Mouse (Mus musculus): ENCODE data around the gene Fbxo7.
"Not testable (repeated sequence)": the region's sequence is repeated elsewhere in the genome, so short reads cannot be mapped to it uniquely, and the experiment has no call there.

Gene Fbxo7

GRCm38 (mm10) chr10:86021749-86022473, at the start of gene Fbxo7:
Gene Fbxo7, plus strand, starts transcription at chr10:86021972.
- DNase-seq (ENCODE audit: low spot score in 2 of 2) = peak; percentile 80 to 84

- no peak for DNase-seq (ENCODE audit: low spot score in 2 of 2)
These were observed 48.9 kb upstream of the Fbxo7 start for GRCm38 (mm10) chr10:85972915-85973314.

- DNase-seq (ENCODE audit: low spot score in 2 of 2) = no peak
These were observed 32.2 kb upstream of the Fbxo7 start for GRCm38 (mm10) chr10:85989412-85990115.

DNA sequence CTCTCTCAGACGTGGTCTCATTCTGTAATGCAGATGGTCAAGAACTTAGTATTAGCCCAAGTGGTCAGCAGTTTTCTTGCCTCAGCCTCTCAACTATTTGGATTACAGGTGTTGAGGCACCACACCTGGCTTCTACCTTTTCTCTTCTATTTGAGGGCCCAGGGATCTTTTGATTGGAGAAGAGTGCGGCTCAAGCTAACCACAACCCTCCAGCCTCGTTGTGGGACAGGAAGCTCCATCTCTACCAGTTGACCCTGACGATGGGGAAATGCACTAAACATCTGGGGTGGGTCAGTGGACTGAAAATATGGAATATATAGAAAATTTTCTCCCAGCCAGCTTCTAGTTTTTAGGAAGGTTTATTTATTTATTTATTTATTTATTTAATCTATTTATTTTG, 29.4 kb upstream of the Fbxo7 start:
- no peak for DNase-seq (ENCODE audit: low spot score in 2 of 2)

GRCm38 (mm10) chr10:85993836-85994235, 27.9 kb upstream of the Fbxo7 start:
- no peak for DNase-seq (ENCODE audit: low spot score in 2 of 2)

DNA sequence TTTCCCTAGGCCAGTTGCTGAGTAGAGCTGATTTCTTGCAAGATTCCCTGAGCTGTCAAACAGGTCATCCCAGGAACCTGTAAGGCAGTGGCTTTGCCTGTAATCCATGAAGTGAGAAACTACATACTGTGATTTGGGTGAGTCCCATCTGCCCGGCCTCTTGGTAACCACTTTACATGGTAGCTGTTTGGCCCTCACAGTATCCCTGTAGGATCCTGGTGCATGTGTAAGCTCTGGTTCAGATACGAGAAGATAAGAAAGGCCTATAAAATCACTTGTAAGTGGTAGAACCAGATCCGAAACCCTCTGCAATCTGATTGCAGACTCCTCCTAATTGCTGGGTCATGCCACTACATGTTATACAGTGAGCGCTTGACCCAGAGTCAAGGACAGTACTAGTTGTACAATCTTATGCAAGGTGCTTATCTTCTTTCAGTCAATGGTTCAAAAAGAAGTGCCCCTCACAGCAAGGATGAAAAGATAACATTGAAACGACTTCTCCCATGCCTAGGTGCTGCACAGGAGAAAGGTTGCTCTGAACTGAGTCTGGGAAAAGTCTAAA, 27.1 kb upstream of the Fbxo7 start:
- DNase-seq (ENCODE audit: low spot score in 2 of 2) = no peak

- no peak for DNase-seq (ENCODE audit: low spot score in 2 of 2)
These were observed 21.3 kb upstream of the Fbxo7 start for GRCm38 (mm10) chr10:86000447-86000846.

GRCm38 (mm10) chr10:86006455-86006854, 15.3 kb upstream of the Fbxo7 start:
- no peak for DNase-seq (ENCODE audit: low spot score in 2 of 2)

DNA sequence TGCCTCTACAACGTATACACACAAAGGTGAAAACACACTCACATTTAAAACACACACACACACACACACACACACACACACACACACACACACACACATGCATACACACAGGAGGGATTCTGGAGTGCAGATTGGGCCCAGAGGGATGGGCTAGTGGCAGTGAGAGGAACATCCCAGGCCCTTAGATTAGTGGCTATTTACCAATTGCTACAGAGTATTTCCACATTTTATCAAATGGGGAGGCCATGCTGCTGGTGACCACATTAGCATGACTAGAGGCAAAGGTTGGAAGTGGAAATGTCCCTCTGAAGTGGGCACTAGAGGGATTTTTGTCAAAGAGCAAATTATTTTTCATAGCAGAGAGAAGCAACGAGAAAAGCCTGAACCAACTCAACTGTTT, 12.1 kb upstream of the Fbxo7 start:
- no peak for DNase-seq (ENCODE audit: low spot score in 2 of 2)

DNA sequence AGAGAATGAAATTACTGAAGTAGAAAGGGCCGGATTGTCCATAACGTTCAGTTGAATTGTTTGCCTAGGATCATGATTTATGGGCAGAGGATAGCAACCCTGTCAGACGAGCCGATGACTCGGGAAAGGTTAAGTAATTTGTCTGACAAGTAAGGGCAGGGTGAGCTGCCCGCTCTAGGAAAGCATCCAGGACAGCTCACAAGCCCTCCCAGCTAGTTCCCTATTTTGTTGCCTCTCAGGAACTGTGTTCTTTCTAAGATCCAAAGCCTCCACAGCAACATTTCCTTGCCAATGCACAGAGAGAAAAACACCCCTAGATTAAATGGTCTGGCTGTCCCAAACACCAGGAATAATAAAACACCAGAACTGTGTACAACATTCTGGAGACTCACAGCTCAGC, 11.1 kb upstream of the Fbxo7 start:
- DNase-seq (ENCODE audit: low spot score in 2 of 2) = no peak

DNA sequence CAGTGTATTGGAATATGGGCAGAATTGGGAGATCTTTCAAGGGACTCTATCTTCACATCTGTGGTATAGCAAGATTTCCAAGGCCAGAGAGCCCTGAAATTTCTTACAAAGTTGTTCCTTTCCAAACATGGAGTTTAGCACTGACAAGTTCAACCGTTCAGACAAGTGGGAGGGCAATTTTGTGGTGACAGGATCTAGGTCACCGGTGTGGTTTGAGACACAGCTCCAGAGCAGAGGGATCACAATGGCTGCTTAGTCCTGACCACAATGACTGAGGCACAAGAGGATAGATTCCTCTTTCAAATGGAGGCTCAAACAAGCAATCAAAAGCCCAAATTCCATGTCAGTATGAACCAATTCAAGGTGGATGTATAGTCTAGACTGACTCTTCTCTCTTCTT, 10.6 kb upstream of the Fbxo7 start:
- DNase-seq (ENCODE audit: low spot score in 2 of 2) = no peak

DNA sequence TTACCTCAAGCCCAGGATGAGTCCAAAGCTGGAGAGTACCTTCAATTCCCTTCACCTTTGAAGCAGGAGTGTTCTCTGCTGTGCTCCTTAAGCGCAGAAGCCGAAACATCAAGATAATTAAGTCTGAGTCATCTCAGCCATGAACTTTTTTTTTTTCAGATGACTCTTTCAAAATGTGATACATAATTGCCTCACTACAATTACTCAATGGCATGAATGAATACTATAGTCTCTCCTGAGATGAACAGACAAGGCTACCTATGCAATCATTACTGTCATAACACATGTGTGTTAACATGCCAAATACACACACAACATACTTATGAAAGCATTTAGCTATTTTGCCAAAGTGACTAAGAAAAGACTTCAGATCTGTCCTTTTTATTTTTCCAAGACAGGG, 10.0 kb upstream of the Fbxo7 start, which contains the start of gene Bpifc:
Bpifc (minus strand) TSS at position 115 of the 400 bp plus-strand sequence.
- DNase-seq (ENCODE audit: low spot score in 2 of 2) = no peak

DNA sequence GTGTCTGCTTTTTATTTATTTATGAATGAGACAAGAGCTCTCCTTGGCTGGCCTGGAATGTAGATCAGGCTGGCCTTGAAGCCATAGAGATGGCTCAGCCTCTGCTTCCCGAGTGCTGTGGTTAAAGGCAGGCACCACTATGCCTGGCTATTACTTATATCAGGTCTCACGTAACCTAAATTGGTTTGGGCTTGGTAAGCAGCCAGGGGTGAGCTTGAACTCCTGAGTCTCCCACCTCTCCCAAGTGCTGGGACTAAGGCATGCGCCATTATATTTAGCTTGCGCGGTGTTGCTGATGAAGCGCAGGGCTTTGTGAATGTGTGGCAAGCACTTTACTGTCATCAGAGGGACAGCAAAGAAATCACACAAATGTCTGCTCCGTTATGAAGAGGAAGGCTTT, 4.0 kb upstream of the Fbxo7 start:
- DNase-seq (ENCODE audit: low spot score in 2 of 2) = no peak

DNA sequence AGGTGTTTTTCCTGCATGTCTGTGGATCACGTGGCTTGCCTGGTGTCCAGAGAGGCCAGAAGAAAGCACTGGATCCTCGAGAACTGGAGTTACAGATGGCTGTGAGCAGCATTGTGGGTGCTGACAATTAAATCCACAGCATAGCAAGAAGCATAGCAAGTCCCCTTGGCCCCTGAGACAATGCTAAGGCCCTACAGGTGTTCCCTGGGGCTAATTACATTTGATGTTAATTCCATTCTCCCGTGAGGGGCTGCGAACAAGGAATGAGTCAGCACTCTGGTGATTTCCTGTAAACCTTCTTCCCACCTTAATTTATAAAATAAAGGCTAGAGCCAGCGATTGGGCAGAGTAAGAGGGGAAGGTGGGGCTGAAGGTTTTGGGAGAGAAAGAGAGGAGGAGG, 3.0 kb upstream of the Fbxo7 start:
- DNase-seq (ENCODE audit: low spot score in 2 of 2) = no peak

- DNase-seq (ENCODE audit: low spot score in 2 of 2) = no peak
These were observed 394 bp upstream of the Fbxo7 start for GRCm38 (mm10) chr10:86021408-86021748.

DNA sequence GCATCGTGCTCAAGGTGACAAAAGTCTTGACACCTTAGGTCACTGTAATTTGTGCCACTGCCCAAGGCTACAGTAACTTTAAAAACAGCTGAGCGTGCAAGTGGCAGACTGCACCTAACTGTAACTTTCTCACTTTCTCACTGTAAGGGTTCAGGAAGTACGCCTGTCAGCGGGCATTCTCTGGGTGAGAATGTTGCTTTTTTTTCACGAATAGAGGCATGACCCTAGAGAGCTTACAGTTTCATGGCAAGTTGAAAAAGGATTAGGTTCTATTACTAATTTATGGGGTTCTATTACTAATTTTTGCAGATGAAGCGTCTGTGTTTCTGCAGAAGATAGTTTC, 673 bp downstream of the Fbxo7 start:
- DNase-seq (ENCODE audit: low spot score in 2 of 2) = no peak

DNA sequence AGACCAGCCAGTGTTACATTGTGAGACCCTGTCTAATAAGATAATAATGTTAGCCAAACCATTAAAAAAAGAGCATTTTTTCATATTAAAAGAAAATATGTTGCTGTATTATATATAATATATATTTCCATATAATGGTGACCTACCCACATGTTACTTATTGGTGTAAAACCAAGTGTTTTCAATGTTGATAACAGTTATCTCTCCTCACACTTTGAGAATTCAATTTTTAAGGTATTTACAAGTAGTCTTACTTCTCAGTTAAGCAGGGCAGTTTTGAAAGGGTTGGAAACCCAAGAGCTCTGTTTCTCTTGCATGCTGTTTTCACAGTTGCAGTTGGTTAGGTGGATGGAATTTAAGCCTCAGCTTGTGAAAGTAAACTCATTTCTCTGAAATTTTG, 1.4 kb downstream of the Fbxo7 start:
- DNase-seq (ENCODE audit: low spot score in 2 of 2) = no peak

- no peak for DNase-seq (ENCODE audit: low spot score in 2 of 2)
These were observed 4.1 kb downstream of the Fbxo7 start for GRCm38 (mm10) chr10:86025906-86026305.

DNA sequence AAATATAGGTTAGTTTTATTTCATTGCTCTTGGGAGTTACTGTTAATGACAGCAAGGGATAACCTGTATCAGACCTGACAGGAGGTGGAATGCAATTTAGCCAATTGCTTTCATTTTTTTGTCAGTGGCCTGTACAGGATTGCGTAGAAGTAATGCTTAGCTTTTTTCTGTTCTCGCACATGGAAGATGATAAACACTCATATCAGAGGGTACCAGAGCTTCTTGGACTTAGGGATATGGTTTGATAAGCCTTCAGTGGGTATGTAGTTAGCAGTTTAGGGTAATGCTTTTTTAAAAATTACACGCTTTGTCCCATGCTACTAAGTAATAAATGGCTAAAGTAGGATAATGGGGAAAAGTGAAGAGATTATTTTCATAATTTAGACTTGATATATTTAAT, 4.6 kb downstream of the Fbxo7 start:
- peak; percentile 28 to 65 for DNase-seq (ENCODE audit: low spot score in 2 of 2)

DNA sequence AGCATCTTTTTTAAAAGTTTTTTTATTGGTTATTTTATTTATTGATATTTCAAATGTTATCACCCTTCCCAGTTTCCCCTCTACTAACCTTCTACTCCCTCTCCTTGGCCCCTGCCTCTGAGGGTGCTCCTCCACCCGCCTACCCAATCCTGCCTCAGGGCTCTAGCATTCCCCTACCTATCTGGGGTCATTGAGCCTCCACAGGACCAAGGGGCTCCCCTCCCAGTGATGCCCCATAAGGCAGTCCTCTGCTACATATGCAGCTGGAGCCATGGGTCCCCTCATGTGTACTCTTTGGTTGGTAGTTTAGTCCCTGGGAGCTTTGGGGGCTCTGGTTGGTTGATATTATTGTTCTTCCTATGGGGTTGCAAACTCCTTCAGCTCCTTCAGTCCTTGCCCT, 5.0 kb downstream of the Fbxo7 start:
- not testable (repeated sequence) for DNase-seq (ENCODE audit: low spot score in 2 of 2)

- no peak for DNase-seq (ENCODE audit: low spot score in 2 of 2)
These were observed 9.0 kb downstream of the Fbxo7 start for GRCm38 (mm10) chr10:86030743-86031142.

GRCm38 (mm10) chr10:86032517-86032916, 10.7 kb downstream of the Fbxo7 start:
- DNase-seq (ENCODE audit: low spot score in 2 of 2) = no peak

DNA sequence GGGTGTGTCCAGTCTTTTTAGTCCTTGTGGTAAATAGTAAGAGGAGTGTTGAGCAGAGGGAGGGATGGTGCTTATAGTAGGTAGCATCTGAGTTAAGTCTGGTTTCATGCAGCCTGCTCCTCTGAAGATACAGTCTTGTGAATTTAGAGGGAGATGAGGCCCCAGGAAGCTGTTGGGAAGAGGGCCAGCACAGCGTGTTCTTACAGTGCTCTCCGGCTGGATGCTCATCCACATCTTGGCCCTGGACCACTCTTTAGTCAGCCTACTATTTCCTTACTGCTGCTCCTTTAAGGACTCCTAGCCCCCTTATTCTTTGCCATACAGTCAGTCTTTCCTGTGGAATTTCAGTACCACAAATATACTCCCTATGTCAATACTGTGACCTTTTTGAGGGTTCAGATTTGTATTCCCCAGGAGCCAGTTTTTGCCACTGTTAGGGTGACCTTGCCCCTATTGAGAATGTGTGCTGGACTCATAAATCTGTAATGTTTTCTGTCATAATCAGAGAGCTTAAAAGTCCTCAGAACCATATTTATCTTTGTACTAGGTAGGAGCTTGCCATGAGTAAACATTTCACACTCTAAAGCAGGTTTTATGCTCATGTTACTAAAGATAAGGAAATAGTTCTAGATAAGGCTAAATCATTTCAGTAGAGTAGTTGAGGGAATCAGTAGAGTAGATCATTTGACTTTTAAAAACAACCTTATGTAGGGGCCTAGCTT, 12.4 kb downstream of the Fbxo7 start:
- no peak for DNase-seq (ENCODE audit: low spot score in 2 of 2)

Measured in spleen, postnatal 36 days (tissue).